Mouse (Mus musculus) gastrocnemius, adult 2 months (tissue): Measurements from ENCODE around the gene Rora. TPM values are rescaled to one million over a fixed set of nuclear protein-coding genes. Genes with fewer than 3 reads are reported as not detected.

Source experiments
- DNase-seq: peaks from one replicate; pipeline ENCODE4 v3.0.0; 2022
- H3K27ac ChIP-seq: fragments of 200-600 bp; 2 replicates; pipeline ENCODE4 v1.8.1; 2022; ENCODE audit warnings: mild to moderate bottlenecking
- H3K4me3 ChIP-seq: fragments of 200-600 bp; 2 replicates; pipeline ENCODE4 v1.8.1; 2022; ENCODE audit warnings: mild to moderate bottlenecking, moderate library complexity
- CTCF ChIP-seq: fragments of 200-600 bp; IDR thresholded peaks from 2 replicates; pipeline ENCODE4 v1.8.1; 2022; ENCODE audit warnings: antibody characterized with exemption, mild to moderate bottlenecking, moderate library complexity
- intact Hi-C: fragments of 180-260 bp; cut with DNase I; formaldehyde crosslinking; loops from one replicate; pipeline ENCODE4 v1.15.1; 2025
- total RNA-seq, 2 experiments: library from RNA; stranded (reverse); gene quantifications; 2 replicates each; pipeline ENCODE4 v1.2.3; 2021

Rora gene
- total RNA-seq, 2 experiments from 2014 or later = 60.6 to 112 TPM

- DNase-seq = no peak
- intact Hi-C loops = loop anchor here (5.0 kb wide), 1 partner anchor 106 kb away; no protein-coding TSS in a partner anchor
- no peak for TF ChIP-seq CTCF
- Histone ChIP-seq H3K27ac (no peak overlapping the region), H3K4me3 (no peak overlapping the region)
Measured at GRCm38 (mm10) chr9:68923128-68923601, 269.6 kb downstream of the Rora start.

- no peak for TF ChIP-seq CTCF
- Histone ChIP-seq H3K4me3 (no peak overlapping the region), H3K27ac (no peak overlapping the region)
- intact Hi-C loops = no loop called here
- DNase-seq = no peak
Measured at GRCm38 (mm10) chr9:68926406-68926805, 272.8 kb downstream of the Rora start.

- no peak overlapping the region for H3K4me3 ChIP-seq
- no peak for DNase-seq
- intact Hi-C loops = no loop called here
- H3K27ac ChIP-seq = no peak overlapping the region
- TF ChIP-seq CTCF = no peak
Measured at GRCm38 (mm10) chr9:68933159-68933558, 279.6 kb downstream of the Rora start.

GRCm38 (mm10) chr9:68934238-68934637 lies 280.7 kb downstream of the Rora start:
- intact Hi-C loops = no loop called here

GRCm38 (mm10) chr9:68935611-68936010 lies 282.0 kb downstream of the Rora start:
- no peak for DNase-seq
- no peak overlapping the region for H3K4me3 ChIP-seq
- TF ChIP-seq CTCF = no peak
- intact Hi-C loops = no loop called here
- no peak overlapping the region for H3K27ac ChIP-seq

More at GRCm38 (mm10) chr9:68934238-68934637, 280.7 kb downstream of the Rora start:
- DNase-seq = no peak
- no peak for TF ChIP-seq CTCF
- no peak overlapping the region for H3K27ac ChIP-seq
- H3K4me3 ChIP-seq = no peak overlapping the region

GRCm38 (mm10) chr9:68941037-68941436 lies 287.5 kb downstream of the Rora start:
- no peak for TF ChIP-seq CTCF
- intact Hi-C loops = no loop called here
- Histone ChIP-seq H3K27ac (peak overlapping the region; percentile 81), H3K4me3 (peak overlapping the region; percentile 45)
- peak; percentile 76 for DNase-seq

- DNase-seq = no peak
- TF ChIP-seq CTCF = no peak
- intact Hi-C loops = no loop called here
- H3K27ac ChIP-seq = peak overlapping the region; percentile 81
- H3K4me3 ChIP-seq = no peak overlapping the region
Measured at GRCm38 (mm10) chr9:68942595-68943011, 289.0 kb downstream of the Rora start.

GRCm38 (mm10) chr9:68944026-68944425 lies 290.4 kb downstream of the Rora start:
- Histone ChIP-seq H3K4me3 (no peak overlapping the region), H3K27ac (no peak overlapping the region)
- intact Hi-C loops = no loop called here
- TF ChIP-seq CTCF = peak; percentile 15; the same call in 1 of the 2 replicates
- DNase-seq = no peak

- intact Hi-C loops = no loop called here
- Histone ChIP-seq H3K4me3 (no peak overlapping the region), H3K27ac (no peak overlapping the region)
- no peak for DNase-seq
- TF ChIP-seq CTCF = no peak
Measured at GRCm38 (mm10) chr9:68947707-68948106, 294.1 kb downstream of the Rora start.

GRCm38 (mm10) chr9:68948141-68948540 lies 294.6 kb downstream of the Rora start:
- no peak for DNase-seq
- H3K4me3 ChIP-seq = no peak overlapping the region
- no peak overlapping the region for H3K27ac ChIP-seq
- intact Hi-C loops = no loop called here
- no peak for TF ChIP-seq CTCF

GRCm38 (mm10) chr9:68956210-68956874 lies 302.8 kb downstream of the Rora start:
- peak overlapping the region; percentile 31; the same call in 1 of the 2 replicates for H3K27ac ChIP-seq

GRCm38 (mm10) chr9:68956938-68957573 lies 303.5 kb downstream of the Rora start:
- H3K4me3 ChIP-seq = no peak overlapping the region
- H3K27ac ChIP-seq = no peak overlapping the region
- TF ChIP-seq CTCF = peak; percentile 70
- intact Hi-C loops = loop anchor here (5.0 to 10.0 kb wide), 3 partner anchors 95 to 408 kb away; no protein-coding TSS in a partner anchor
- peak; percentile 77 for DNase-seq

More at GRCm38 (mm10) chr9:68956210-68956874, 302.8 kb downstream of the Rora start:
- TF ChIP-seq CTCF = no peak
- peak; percentile 63 for DNase-seq
- intact Hi-C loops = loop anchor here (5.0 to 10.0 kb wide), 3 partner anchors 96 to 408 kb away; no protein-coding TSS in a partner anchor
- H3K4me3 ChIP-seq = no peak overlapping the region

- intact Hi-C loops = loop anchor here (5.0 to 10.0 kb wide), 3 partner anchors 95 to 407 kb away; no protein-coding TSS in a partner anchor
- TF ChIP-seq CTCF = no peak
- no peak overlapping the region for H3K4me3 ChIP-seq
Measured at GRCm38 (mm10) chr9:68957793-68958192, 304.2 kb downstream of the Rora start.

More at GRCm38 (mm10) chr9:68957793-68958192, 304.2 kb downstream of the Rora start:
- H3K27ac ChIP-seq = no peak overlapping the region
- no peak for DNase-seq
